Mouse (Mus musculus) testis, postnatal 14 days (tissue): Measurements from ENCODE around the gene Pik3r2.
A peak's percentile ranks its signal among the peaks of the same experiment; 100 is the strongest.

Experiments
- DNase-seq: peaks from one replicate; pipeline ENCODE4 v3.0.0; 2021; ENCODE audit warnings: low spot score

Pik3r2 gene

DNA sequence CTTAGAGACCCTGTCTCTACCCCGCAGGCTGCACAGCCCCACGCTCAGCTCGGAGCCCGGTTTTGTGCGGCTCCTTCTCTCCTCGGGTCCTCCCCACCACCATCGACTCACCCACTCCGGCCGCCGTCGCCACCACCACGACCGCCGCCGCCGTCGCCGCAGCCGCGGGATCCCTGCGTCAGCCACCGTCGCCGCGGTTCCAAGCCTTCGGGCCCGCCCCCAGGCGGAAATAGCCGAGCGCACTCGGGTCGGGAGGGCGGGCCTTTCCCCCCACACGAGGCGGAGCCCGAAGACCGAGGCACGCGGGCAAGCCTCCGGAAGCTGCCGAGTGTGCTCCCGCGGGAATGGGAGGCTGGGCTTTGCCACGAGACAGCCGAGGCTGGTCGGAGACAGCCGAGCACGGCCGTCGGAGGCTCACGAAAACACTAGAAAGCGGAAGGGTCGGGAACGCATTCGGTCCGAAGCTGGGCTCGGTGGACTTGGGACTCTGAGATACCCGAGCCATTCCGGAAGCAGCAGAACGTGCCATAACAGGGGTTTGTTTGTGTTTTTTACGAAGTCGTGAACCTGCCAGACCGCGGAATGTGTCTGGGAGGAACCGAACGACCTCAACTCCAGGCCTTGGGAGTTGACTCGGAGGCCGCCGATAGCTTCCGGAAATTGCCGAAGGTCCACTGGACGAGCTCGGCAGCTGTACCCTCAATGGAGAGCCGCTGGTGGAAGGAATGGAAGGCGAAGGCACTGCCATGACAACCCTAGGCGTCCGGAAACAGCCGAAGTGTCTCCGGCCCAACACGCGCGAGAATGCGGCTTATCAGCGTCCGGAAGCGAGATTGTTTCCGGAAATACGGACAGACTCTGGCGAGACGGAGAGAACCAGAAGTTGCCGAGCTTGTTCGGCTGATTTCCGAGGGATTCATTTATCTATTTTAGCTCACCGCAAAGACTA is at the start of gene Pik3r2:
Gene Pik3r2, minus strand, starts transcription at position 218 of the 949 bp plus-strand sequence.
- DNase-seq, result peak; percentile 95

GRCm38 (mm10) chr8:70825816-70826215 is 49.3 kb upstream of the Pik3r2 start:
- no peak for DNase-seq

GRCm38 (mm10) chr8:70823802-70824201 is 47.3 kb upstream of the Pik3r2 start:
- DNase-seq, result no peak

GRCm38 (mm10) chr8:70822594-70822993 is 46.1 kb upstream of the Pik3r2 start:
- DNase-seq, result peak; percentile 64

DNA sequence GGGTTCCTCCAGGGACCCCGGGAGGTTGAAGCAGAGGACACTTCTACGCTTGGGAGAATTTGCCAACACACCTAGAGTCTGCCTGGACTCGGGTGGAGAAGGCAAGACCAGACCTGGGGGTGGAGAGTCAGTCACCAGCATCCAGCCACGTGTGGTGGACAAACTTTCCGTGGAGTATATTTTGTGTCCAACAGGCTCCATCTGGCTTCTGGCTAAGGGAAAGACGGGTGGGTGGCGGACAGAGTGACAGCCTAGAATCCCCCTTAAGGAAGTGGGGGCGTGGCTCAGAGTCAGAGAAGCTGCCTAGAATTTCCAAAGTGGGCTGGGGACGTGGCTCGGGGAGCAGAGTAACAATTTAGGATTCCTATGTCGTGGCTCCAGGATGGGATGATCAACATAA is 45.5 kb upstream of the Pik3r2 start:
- peak; percentile 42 for DNase-seq

DNA sequence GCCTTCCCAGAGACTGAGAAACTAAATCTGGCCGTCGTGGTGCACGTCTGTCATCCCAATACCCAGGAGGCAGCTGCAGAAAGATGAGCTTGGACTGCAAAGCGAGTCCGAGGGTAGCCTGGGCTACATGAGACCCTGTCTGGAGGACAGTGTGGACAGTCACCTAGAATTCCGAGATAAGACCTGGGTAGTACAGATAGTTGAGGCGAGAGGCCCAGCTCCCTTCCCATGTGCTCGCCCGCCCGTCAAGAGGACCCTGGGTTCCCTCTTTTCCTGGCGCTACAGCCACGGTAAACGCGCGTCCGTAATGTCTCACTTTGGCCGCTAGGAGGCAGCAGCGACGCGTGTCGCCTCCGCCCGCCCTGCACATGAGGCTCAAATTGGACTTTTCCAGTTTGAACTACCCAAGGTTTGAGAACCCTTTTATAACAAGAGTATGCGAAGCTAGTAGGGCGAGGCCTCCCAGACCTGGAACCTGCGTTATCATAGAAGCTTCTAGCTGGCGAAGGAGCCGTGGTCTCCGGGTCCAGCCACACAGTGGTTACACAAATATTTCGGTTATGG is 45.0 kb upstream of the Pik3r2 start:
- DNase-seq, result peak; percentile 66

DNA sequence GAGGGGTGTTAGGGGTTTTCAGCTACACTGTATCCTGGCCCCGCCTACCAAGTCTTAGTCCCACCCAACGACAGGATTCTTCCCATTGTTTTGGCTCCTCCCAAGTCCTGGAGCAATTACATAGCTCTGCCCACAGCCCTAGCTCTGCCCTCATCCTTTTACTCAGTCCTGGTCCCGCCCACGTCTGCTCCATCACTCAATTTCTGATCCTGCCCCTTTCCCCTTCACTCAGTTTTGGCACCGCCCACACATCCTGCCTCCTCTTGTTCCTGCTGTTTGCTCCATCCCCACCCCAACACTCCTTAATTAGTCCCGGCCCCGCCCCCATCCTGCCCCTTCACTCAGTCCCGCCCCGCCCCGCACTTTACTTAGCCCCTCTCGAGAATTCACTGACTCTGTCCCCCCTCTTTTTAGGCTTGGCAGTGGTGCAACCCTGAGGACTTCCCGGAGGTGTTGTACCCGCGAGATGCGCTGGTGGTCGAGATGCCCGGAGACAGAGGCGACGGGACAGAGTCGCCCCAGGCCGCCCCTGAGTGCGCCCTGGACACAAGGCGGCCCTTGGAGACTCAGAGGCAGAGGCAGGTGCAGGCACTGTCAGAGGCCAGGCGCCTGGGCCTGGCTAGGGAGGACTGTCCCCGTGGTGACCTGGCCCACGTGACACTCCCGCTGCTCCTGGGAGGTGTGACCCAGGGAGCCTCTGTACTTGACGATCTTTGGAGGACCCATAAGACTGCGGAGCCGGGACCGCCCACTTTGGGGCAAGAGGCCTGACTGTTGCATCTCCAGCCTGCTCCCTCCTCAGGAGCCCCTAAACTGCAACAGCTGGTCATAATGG is 43.8 kb upstream of the Pik3r2 start:
- DNase-seq, result peak; percentile 81

- peak; percentile 60 for DNase-seq
These were observed 40.2 kb upstream of the Pik3r2 start for GRCm38 (mm10) chr8:70816679-70817078.

GRCm38 (mm10) chr8:70812885-70813284 is 36.4 kb upstream of the Pik3r2 start:
- no peak for DNase-seq

DNA sequence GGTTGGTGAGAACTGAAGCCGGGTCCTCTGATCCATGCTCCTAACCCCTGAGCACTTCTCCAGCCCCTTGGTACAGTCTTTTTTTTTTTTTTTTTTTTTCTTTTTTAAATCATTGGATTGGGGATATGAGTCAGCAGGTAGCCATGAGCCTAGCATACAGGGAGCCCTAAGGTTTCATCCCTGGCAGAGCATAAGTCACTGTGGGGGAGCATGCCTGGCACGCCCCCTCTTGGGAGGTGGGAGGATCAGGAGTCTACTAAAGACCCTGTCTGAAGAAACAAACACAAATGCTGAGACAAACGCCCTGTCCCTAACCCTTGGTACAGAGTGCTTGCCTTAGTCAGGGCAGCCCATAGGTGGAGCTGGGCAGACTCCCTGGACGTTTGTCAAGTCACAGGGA is 35.5 kb upstream of the Pik3r2 start:
- no peak for DNase-seq

DNA sequence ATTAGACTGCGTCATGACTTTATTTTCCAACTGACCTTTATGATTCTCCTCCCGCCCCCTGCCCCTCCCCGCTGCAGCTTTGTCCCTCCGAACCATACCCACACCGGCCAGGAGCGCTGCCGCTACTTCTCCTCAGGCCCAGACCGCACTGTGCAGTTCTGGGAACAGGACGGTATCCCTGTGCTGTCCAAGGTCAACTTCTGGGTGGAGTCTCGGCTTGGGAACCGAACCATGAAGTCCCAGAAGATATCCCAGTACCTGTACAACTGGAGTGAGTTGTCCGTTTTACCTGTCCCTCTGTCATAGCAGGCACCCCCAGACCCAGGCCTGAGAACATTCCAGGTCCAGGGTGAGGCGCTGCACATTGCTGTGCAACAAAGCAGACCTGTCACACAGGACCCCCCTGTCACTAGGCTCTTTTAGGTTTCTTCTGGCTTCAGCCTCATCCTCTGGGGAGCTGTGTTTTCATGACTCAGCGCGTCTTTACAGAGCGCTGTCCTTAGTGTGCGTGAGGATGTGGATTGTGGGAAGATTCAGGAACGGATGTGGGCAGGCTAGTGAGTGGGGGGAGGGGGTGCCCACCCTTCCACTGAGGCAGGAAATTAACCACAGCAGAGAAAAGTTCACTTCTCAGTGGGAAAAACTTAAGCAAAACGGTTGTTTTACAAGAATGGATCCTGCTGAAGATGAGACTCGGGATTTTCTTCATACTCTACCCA is 34.6 kb upstream of the Pik3r2 start:
- DNase-seq, result no peak

DNA sequence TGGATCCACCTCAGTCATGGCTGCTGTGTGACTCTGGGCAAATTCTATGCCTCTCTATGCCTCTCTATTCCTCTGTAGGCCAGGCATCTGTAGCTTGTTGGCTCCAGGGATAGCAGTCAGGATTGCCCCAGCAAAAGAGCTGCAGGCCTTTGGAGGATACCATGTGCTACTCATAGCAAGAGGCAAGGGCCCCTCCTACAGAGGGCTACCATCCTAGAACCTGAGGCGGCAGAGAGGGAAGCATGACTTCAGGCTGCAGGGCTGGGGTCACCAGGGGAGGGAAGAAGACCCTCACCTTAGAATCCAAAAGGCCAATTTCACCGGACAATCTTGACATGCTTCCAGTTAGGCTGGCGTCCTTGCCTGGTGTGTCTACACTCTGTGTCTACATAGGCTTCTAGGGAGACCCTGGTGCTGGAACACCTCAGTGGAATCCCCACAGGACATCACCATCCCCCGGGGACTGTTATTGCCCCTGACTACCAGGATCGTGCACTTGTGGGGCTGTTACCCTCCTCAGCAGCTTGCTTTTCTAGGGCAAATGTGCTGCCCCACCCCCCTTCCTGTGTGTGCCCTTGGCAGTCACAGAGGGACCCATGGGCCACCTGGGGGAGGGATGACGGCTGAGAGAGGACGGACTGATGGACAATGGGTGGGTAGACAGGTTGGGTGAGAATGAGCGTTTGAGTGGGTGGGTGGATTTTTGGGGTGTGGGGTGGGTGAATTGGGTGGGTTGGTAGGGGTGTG is 32.6 kb upstream of the Pik3r2 start:
- DNase-seq, result no peak

DNA sequence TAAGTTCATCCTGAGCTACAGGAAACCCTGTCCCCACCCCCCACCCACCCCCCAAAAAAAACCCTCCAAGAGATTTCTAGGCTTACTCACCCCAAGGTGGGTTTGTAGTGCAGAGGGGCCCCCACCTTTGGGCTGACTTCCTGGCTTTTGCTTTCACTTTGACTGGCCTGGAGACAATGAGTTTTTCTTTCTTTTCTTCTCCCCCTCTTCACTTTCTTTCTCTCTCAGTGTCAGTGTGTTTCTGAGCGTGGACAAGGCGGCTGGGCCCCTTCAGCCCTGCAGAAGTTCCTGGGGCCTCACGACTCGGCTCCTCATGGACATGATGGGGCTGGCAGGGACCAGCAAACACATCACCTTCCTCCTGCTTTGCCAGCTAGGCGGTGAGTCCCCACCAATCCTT is 31.7 kb upstream of the Pik3r2 start, which contains the start of gene Il12rb1:
Gene Il12rb1, plus strand, starts transcription at position 211 of the 400 bp plus-strand sequence.
- DNase-seq, result no peak

GRCm38 (mm10) chr8:70807304-70807703 is 30.8 kb upstream of the Pik3r2 start:
- no peak for DNase-seq

DNA sequence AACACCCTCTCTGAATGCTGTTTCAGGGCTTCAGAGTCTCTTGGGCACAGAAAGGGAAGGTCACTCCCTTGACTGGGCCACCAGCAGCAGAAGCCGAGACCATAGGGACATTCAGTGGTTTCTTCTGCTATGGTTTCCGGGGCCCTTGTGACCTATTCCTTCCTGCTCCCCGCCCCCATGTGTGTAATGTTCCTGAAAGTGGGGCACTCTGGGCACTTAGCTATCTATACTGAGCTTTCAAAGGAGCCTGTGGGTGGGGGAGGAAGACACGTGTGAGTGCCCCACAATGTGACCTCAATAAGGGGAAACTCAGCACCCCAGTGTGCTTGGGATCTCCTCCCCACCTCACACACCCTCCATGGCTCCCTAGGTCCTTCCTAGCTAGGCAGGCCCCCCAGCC is 30.0 kb upstream of the Pik3r2 start:
- DNase-seq, result no peak

DNA sequence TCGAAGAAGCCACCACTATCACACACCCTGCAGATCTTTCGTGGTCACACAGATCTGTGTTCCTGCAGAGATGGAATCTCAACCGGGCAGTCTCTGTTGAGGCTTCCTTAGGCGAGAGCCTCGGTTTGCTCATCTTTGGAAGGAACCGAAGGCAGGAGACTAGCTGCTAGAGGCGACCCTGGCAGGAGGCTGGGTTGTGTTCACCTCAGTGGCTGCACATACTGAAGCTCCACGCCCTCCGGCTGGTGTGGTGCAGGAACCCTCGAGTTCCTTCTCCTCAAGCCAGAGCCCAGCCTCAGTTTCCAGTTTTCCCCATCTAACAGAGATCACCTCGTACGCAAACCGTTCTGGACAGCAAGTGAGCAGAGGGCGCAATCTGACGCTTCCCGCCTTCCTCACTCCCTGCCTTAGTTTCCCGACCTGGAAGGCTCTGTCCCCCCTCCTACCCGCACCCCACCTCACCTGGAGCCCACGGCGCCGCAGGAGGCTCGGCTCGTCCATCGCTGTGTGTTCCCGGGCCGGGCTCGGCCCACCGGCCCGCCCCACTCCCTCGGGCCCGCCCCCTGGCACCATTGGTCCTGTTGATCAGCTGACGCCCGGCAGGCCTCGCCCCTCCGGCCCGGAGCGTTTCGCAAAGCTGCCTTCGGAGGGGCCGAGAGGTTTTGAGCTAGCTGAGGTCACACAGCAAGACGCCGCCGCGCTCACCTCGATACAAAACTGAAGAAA is 28.1 kb upstream of the Pik3r2 start, which contains the start of gene Mast3:
Gene Mast3, minus strand, starts transcription at position 574 of the 726 bp plus-strand sequence.
- peak; percentile 84 for DNase-seq

DNA sequence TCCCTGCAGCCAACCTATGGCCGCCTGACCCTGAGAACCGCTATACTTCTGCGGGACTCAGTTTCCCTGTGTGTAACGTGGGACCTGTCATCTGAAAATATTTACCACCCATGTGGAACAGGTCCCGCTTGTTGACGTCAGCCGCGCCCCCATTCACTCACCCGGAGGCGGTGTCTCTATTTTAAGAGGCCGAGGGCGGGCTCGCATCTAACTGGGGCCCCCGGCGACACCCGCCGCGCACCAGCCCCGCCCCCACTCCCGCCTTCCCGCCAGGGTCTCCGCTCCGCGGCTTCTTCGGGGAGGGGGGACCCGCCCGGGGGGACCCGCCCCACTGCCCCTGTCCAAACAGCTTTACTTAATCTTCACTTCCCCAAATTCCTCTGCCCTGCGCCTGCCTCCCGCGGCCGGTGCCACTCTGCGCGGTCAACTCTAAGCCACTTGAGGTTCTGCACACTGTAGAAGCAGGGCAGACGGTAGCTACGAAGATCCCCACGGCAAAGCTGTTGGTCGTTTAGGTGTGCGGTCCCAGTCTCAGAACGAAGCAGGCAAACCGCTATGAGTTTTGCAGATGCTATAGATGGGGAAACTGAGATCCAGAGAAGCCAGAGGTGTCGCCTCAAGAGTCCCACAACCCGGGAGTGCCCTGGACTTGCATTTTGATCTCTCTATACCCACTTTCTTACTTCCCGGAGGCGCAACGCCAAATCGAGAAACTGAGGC is 27.4 kb upstream of the Pik3r2 start:
- no peak for DNase-seq

- no peak for DNase-seq
These were observed 26.4 kb upstream of the Pik3r2 start for GRCm38 (mm10) chr8:70802786-70803510.

DNA sequence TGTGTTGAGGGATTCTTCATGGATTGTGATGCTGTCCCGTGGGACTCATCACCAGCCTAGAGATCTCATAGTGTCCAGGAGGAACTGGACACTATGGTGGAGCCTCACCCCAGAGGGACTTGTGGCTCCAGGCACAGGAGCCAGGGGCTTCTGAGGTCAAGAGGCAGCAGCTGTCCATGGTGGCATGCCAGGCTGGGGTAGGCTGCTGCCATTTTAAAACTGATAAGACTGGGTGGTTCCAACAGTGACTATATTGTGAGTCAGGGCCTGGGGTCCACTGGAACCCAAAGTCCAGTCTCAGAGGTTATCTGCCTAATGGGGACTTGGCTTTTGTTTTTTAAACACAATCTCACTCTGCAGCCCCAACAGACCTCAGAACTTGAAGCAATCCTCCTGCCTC is 25.3 kb upstream of the Pik3r2 start:
- DNase-seq, result no peak
